In the genomic region with DNA sequence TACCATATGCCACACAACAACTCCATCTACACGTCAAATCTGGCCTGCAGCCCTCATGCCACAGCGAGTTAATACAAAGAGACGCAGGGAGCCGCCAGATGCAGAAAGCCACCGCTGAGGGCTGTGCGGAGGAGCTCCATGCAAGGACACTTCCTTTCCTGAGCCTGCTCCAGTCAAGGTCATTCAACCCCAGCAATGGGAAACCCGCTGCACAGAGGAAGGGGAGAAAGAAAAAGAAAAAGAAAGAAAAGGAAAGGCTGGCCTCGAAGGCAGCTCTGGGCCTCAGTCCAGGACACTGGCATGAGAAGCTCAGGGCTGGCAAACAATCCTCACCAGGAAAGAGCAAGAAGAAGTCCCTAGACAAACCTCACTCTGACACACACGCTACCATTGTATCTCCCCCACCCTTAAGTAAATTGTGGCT, we compare ENCODE assay signal across 8 mouse cellular contexts. TPM values are rescaled to one million over a fixed set of nuclear protein-coding genes. Genes with fewer than 3 reads are reported as not detected.
DNase-seq lines count a peak whose midpoint lies in the region; ATAC-seq lines count a peak whose summit lies in the region.

No protein-coding gene starts in this region.

- 84% methylated on average over 9 of the region's 9 CpGs for WGBS in macrophage (ENCODE audit: missing documents)
- 52% methylated on average over 9 of the region's 9 CpGs for WGBS in kidney, embryonic 15.5 days

- no peaks in the 10 kb centered on the region for H3K36me3 ChIP-seq in macrophage (ENCODE audit: inconsistent target)
- H3K36me3 ChIP-seq in kidney, embryonic 15.5 days, result no peaks in the 10 kb centered on the region

- H3K9me3 ChIP-seq in kidney, embryonic 15.5 days (replicated peaks), result no peaks in the 10 kb centered on the region

- no peaks in the 10 kb centered on the region for H3K27me3 ChIP-seq in kidney, embryonic 15.5 days

- peaks cover 4% of the 10 kb centered on the region; the same call in 1 of the 2 replicates for H3K79me2 ChIP-seq in macrophage (ENCODE audit: inconsistent target)

- no peak for ATAC-seq in kidney, embryonic 15.5 days (replicated peaks; ENCODE audit: low FRiP score)

- H3K4me3 ChIP-seq in macrophage (ENCODE audit: inconsistent target), result no peak overlapping the region
- H3K4me3 ChIP-seq in kidney, embryonic 15.5 days (replicated peaks), result no peak overlapping the region

- H3K9ac ChIP-seq in kidney, embryonic 15.5 days, result no peak overlapping the region

- H3K4me2 ChIP-seq in kidney, embryonic 15.5 days, result no peak overlapping the region

- 0 out of 2 replicates have a peak overlapping the region, but pooled peaks have one; percentile 10 for H3K27ac ChIP-seq in macrophage
- H3K27ac ChIP-seq in kidney, embryonic 15.5 days, result no peak overlapping the region

- DNase-seq in kidney, postnatal 10 days, result peak; percentile 26
- no peak for DNase-seq in kidney, postnatal 25 days
- peak; percentile 15 for DNase-seq in adrenal gland, adult 8-10 months
- DNase-seq in fibroblast of lung, adult 2 months (ENCODE audit: low read depth), result peak; percentile 16
- no peak for DNase-seq in gastrocnemius, postnatal 4 days (ENCODE audit: low spot score in 2 of 2)
- no peak for DNase-seq in frontal cortex, postnatal 14 days (ENCODE audit: low spot score in 2 of 2)

- H3K4me1 ChIP-seq in kidney, embryonic 15.5 days, result peaks cover 10% of the 10 kb centered on the region; the same call in 1 of the 2 replicates

RNA-seq across cellular contexts. Expression of a gene that starts 44.2 kb away (rescaled TPM):
- 10 to 100 TPM; 65.0 to 85.5 (median 81.2) TPM for total RNA-seq in adrenal gland, adult 8-10 months (2022)
- 100 to 1,000 TPM in 9 of 26 experiments, 10 to 100 TPM in 17; 18.9 to 130 (median 93.9) TPM for total RNA-seq in macrophage (2018; cell fraction: chromatin; rRNA removed)
- total RNA-seq in macrophage (2018; cell fraction: cytosol; rRNA removed), result 10 to 100 TPM; 22.9 to 38.6 (median 27.8) TPM
- 100 to 1,000 TPM in 6 of 26 experiments, 10 to 100 TPM in 20; 40.3 to 144 (median 75.1) TPM for total RNA-seq in macrophage (2018; cell fraction: nucleus; rRNA removed)
- 12.3 to 15.5 TPM (median 14.6 TPM) in 3 replicates for polyA plus RNA-seq in macrophage (2018)
- polyA plus RNA-seq in kidney, embryonic 15.5 days (2015; fragmentation: Nextera tagmentation; extraction: Ambion mirVana), result 60.8 and 65.7 TPM in 2 replicates
- total RNA-seq in gastrocnemius, postnatal 4 days (2021), result 100 to 1,000 TPM; 184 to 217 TPM

Comparison
In these comparisons a context has a peak if more than half of its experiments do, and no peak if none do; other contexts are left out.
1. DNase-seq: peak in kidney, postnatal 10 days (single experiment), adrenal gland, adult 8-10 months (single experiment) and fibroblast of lung, adult 2 months (single experiment); none in kidney, postnatal 25 days (0 of 2), gastrocnemius, postnatal 4 days (0 of 2) and frontal cortex, postnatal 14 days (0 of 2).